Mouse (Mus musculus): ENCODE data around the gene Gm5039.
"Not testable (repeated sequence)": the region's sequence is repeated elsewhere in the genome, so short reads cannot be mapped to it uniquely, and the experiment has no call there.

GRCm38 (mm10) chr12:88370321-88370720, 46.5 kb upstream of the Gm5039 start:
- TF ChIP-seq CTCF (conservative IDR thresholded peaks at IDR 0.05 in 1 of 2, IDR thresholded peaks at IDR 0.05 in 1 of 2; ENCODE audit: low read depth in 2 of 2, low read length in 2 of 2), result peak in 1 of 2 experiments; percentile 12; a peak in 2 of 4 replicates
- TF ChIP-seq POLR2A (IDR thresholded peaks at IDR 0.05; ENCODE audit: low read depth, low read length), result not testable (repeated sequence)

Data from CH12.LX (cell line).